In genomic region chr7:66083757-66084156, GRCm38 (mm10) we compare ENCODE assay signal across 32 mouse cellular contexts. TPM values are rescaled to one million over a fixed set of nuclear protein-coding genes. Genes with fewer than 3 reads are reported as not detected.
"Had no signal": no experiment of that assay in that cellular context is flagged by ENCODE, and none has a peak within 500 bp of the region (broad histone marks: within the 10 kb centered on the region; RNA-seq: fewer than 3 reads in every experiment).

No protein-coding gene starts in this region.

- H3K27ac ChIP-seq: left cerebral cortex, adult 2 months; limb, embryonic 12.5 days; liver, embryonic 14.5 days; neural tube, embryonic 12.5 days; neural tube, embryonic 15.5 days; stomach, postnatal 0 days had no signal

- H3K9ac ChIP-seq: limb, embryonic 12.5 days; liver, embryonic 14.5 days; liver, postnatal 0 days; neural tube, embryonic 12.5 days; neural tube, embryonic 15.5 days had no signal

- ATAC-seq: inflammation-experienced regulatory T-cells, adult 6 months; intestine, embryonic 16.5 days; liver, postnatal 0 days had no signal

- H3K4me3 ChIP-seq: left cerebral cortex, adult 2 months; limb, embryonic 12.5 days; neural tube, embryonic 12.5 days; neural tube, embryonic 15.5 days had no signal

- H3K27me3 ChIP-seq: limb, embryonic 12.5 days; neural tube, embryonic 12.5 days; neural tube, embryonic 15.5 days had no signal

- DNase-seq: kidney, adult 18-20 months; kidney, adult 9 months; kidney, postnatal 14 days; kidney, postnatal 4 days; layer of hippocampus, postnatal 36 days; liver; liver, postnatal 0 days; midbrain, embryonic 14.5 days; right cerebral cortex, adult 18-20 months; right cerebral cortex, postnatal 14 days; right cerebral cortex, postnatal 4 days; thymus, postnatal 25 days had no signal

- H3K4me2 ChIP-seq: limb, embryonic 12.5 days; midbrain, embryonic 11.5 days; neural tube, embryonic 12.5 days; neural tube, embryonic 15.5 days had no signal

- H3K9me3 ChIP-seq: limb, embryonic 12.5 days; neural tube, embryonic 12.5 days; neural tube, embryonic 15.5 days had no signal

RNA-seq across cellular contexts. Expression of gene Gm45213, which starts 40.4 kb away (rescaled TPM):
- total RNA-seq: layer of hippocampus, adult 8-10 months; layer of hippocampus, postnatal 10 days; layer of hippocampus, postnatal 36 days; left cerebral cortex, adult 2 months; left cerebral cortex, postnatal 10 days; left cerebral cortex, postnatal 36 days; megakaryocyte progenitor cell, adult 5-6 weeks; megakaryocyte-erythroid progenitor cell, adult 5-6 weeks; midbrain, postnatal 0 days had no signal
- polyA plus RNA-seq: inflammation-experienced regulatory T-cells, adult 6 months; intestine, embryonic 16.5 days; kidney, embryonic 16.5 days; limb, embryonic 12.5 days; liver, embryonic 14.5 days; liver, postnatal 0 days; lung, embryonic 16.5 days; midbrain, embryonic 11.5 days; midbrain, embryonic 14.5 days; midbrain, postnatal 0 days; neural tube, embryonic 12.5 days; neural tube, embryonic 15.5 days; stomach, embryonic 14.5 days; stomach, postnatal 0 days; thymus, postnatal 0 days had no signal
